Mouse (Mus musculus) heart, adult 2 months (tissue): ENCODE results near the gene Cux2. TPM values are rescaled to one million over a fixed set of nuclear protein-coding genes. Genes with fewer than 3 reads are reported as not detected.
A peak's percentile ranks its signal among the peaks of the same experiment; 100 is the strongest.

ENCODE experiments used
- DNase-seq, 2 experiments: peaks; one replicate each; pipeline ENCODE4 v3.0.0; 2021
- H3K27ac ChIP-seq: fragments of 200-600 bp; 2 replicates; pipeline ENCODE4 v1.8.1; 2022
- H3K27me3 ChIP-seq: fragments of 200-500 bp; 2 replicates; pipeline ENCODE4 v1.6.1; 2012; ENCODE audit warnings: mild to moderate bottlenecking, low read length, inconsistent platforms, mixed read lengths; ENCODE audit not compliant: control insufficient read depth, insufficient read depth
- H3K36me3 ChIP-seq: fragments of 200-500 bp; 2 replicates; pipeline ENCODE4 v1.6.1; 2012; ENCODE audit warnings: low read length, inconsistent platforms; ENCODE audit not compliant: control insufficient read depth, insufficient read depth
- H3K4me1 ChIP-seq: fragments of 200-500 bp; 2 replicates; pipeline ENCODE4 v1.6.1; 2011; ENCODE audit warnings: low read length; ENCODE audit not compliant: control insufficient read depth, insufficient read depth
- H3K4me3 ChIP-seq: fragments of 200-600 bp; 2 replicates; pipeline ENCODE4 v1.8.1; 2022
- H3K79me2 ChIP-seq: fragments of 200-500 bp; replicated peaks from 2 replicates; pipeline ENCODE4 v1.6.1; 2012; ENCODE audit warnings: mild to moderate bottlenecking, inconsistent platforms, low read length, moderate library complexity, mixed read lengths; ENCODE audit not compliant: control insufficient read depth, insufficient read depth
- H3K9ac ChIP-seq: fragments of 200-500 bp; 2 replicates; pipeline ENCODE4 v1.6.1; 2012; ENCODE audit warnings: low read depth, mild to moderate bottlenecking, control low read depth, inconsistent platforms, low read length, mixed read lengths
- CTCF ChIP-seq: fragments of 200-600 bp; IDR thresholded peaks from 2 replicates; pipeline ENCODE4 v1.8.1; 2022; ENCODE audit warnings: antibody characterized with exemption, mild to moderate bottlenecking, moderate library complexity
- EP300 ChIP-seq: fragments of 200-500 bp; IDR thresholded peaks from 2 replicates; pipeline ENCODE4 v1.6.1; 2011; ENCODE audit warnings: low read depth, low read length, control low read depth; ENCODE audit not compliant: insufficient read depth
- POLR2A ChIP-seq: fragments of 200-500 bp; IDR thresholded peaks from 2 replicates; pipeline ENCODE4 v1.6.1; 2011; ENCODE audit warnings: mild to moderate bottlenecking, low read depth, low read length, control low read depth; ENCODE audit not compliant: insufficient read depth
- WGBS: fragments of 180-500 bp; shearing (Covaris S2); methylation state at CpG from one replicate; pipeline ENCODE4 v1.1.7; 2018; 5-methylcytosine and 5-hydroxymethylcytosine counted together
- intact Hi-C: fragments of 180-260 bp; cut with DNase I; formaldehyde crosslinking; loops from one replicate; pipeline ENCODE4 v1.15.1; 2025
- polyA plus RNA-seq: library from polyadenylated mRNA; depleted of rRNA; stranded (reverse); fragments of >200 nt; gene quantifications from 2 replicates; pipeline ENCODE4 v1.2.3, GENCODE M21; 2012
- total RNA-seq, 2 experiments: library from RNA; stranded (reverse); gene quantifications; 2 replicates each; pipeline ENCODE4 v1.2.3; 2021

Cux2 gene
- total and polyA plus RNA-seq, 3 experiments, result 11.4 to 18.4 (median 18.1) TPM

GRCm38 (mm10) chr5:121872158-121872557 lies 177.7 kb downstream of the Cux2 start:
- Histone ChIP-seq H3K36me3 (no peaks in the 10 kb centered on the region), H3K4me1 (peaks cover 2% of the 10 kb centered on the region; the same call in 1 of the 2 replicates), H3K27me3 (no peaks in the 10 kb centered on the region), H3K4me3 (no peak overlapping the region), H3K9ac (no peak overlapping the region), H3K79me2 (no peaks in the 10 kb centered on the region), H3K27ac (no peak overlapping the region)
- TF ChIP-seq POLR2A (no peak), EP300 (peak; percentile 68; the same call in 1 of the 2 replicates), CTCF (peak; percentile 99)
- WGBS, result 16% methylated on average over 4 of the region's 4 CpGs
- peak; percentile 76 to 88 for DNase-seq
- intact Hi-C loops, result loop anchor here (1.0 to 2.0 kb wide), 2 partner anchors 185 to 217 kb away; no protein-coding TSS in a partner anchor

- 79% methylated on average over 13 of the region's 13 CpGs for WGBS
- Histone ChIP-seq H3K4me1 (peaks cover 2% of the 10 kb centered on the region; the same call in 1 of the 2 replicates), H3K4me3 (no peak overlapping the region), H3K27me3 (no peaks in the 10 kb centered on the region), H3K27ac (no peak overlapping the region), H3K9ac (no peak overlapping the region), H3K36me3 (no peaks in the 10 kb centered on the region), H3K79me2 (no peaks in the 10 kb centered on the region)
- intact Hi-C loops, result loop anchor here (1.0 to 2.0 kb wide), 2 partner anchors 185 to 218 kb away; no protein-coding TSS in a partner anchor
- DNase-seq, result no peak
- no peak for TF ChIP-seq CTCF
- no peak for TF ChIP-seq EP300
- no peak for TF ChIP-seq POLR2A
Observed at GRCm38 (mm10) chr5:121871515-121872030, 178.3 kb downstream of the Cux2 start.

- no peak for TF ChIP-seq CTCF
- TF ChIP-seq POLR2A, result no peak
- no peak for TF ChIP-seq EP300
- peaks cover 2% of the 10 kb centered on the region; the same call in 1 of the 2 replicates for H3K4me1 ChIP-seq
- DNase-seq, result no peak
- no peak overlapping the region for H3K4me3 ChIP-seq
- 44% methylated on average over 6 of the region's 6 CpGs for WGBS
- no peaks in the 10 kb centered on the region for H3K36me3 ChIP-seq
- H3K79me2 ChIP-seq, result no peaks in the 10 kb centered on the region
- intact Hi-C loops, result no loop called here
- H3K9ac ChIP-seq, result no peak overlapping the region
- no peak overlapping the region for H3K27ac ChIP-seq
- no peaks in the 10 kb centered on the region for H3K27me3 ChIP-seq
Observed at GRCm38 (mm10) chr5:121870832-121871231, 179.1 kb downstream of the Cux2 start.

- TF ChIP-seq EP300, result no peak
- TF ChIP-seq CTCF, result no peak
- no peaks in the 10 kb centered on the region for H3K79me2 ChIP-seq
- H3K4me3 ChIP-seq, result no peak overlapping the region
- no peak overlapping the region for H3K27ac ChIP-seq
- 73% methylated on average over 5 of the region's 5 CpGs for WGBS
- H3K9ac ChIP-seq, result no peak overlapping the region
- H3K27me3 ChIP-seq, result no peaks in the 10 kb centered on the region
- peaks cover 2% of the 10 kb centered on the region; the same call in 1 of the 2 replicates for H3K4me1 ChIP-seq
- no peak for DNase-seq
- intact Hi-C loops, result no loop called here
- H3K36me3 ChIP-seq, result no peaks in the 10 kb centered on the region
Observed at GRCm38 (mm10) chr5:121867963-121868362, 181.9 kb downstream of the Cux2 start.

- intact Hi-C loops, result no loop called here
- TF ChIP-seq POLR2A (no peak), EP300 (no peak), CTCF (no peak)
- H3K4me3 ChIP-seq, result no peak overlapping the region
- DNase-seq, result no peak
- no peaks in the 10 kb centered on the region for H3K4me1 ChIP-seq
- no peaks in the 10 kb centered on the region for H3K79me2 ChIP-seq
- WGBS, result 27% methylated on average over 9 of the region's 11 CpGs
- H3K27ac ChIP-seq, result no peak overlapping the region
- no peaks in the 10 kb centered on the region for H3K36me3 ChIP-seq
- H3K9ac ChIP-seq, result no peak overlapping the region
- no peaks in the 10 kb centered on the region for H3K27me3 ChIP-seq
Observed at GRCm38 (mm10) chr5:121864330-121864729, 185.6 kb downstream of the Cux2 start.

GRCm38 (mm10) chr5:121861964-121862363 lies 187.9 kb downstream of the Cux2 start:
- no peak for DNase-seq
- no peaks in the 10 kb centered on the region for H3K4me1 ChIP-seq
- TF ChIP-seq CTCF, result no peak
- no peak for TF ChIP-seq POLR2A
- TF ChIP-seq EP300, result no peak
- H3K4me3 ChIP-seq, result no peak overlapping the region
- intact Hi-C loops, result no loop called here
- H3K36me3 ChIP-seq, result no peaks in the 10 kb centered on the region
- WGBS, result 38% methylated on average over 5 of the region's 5 CpGs
- H3K9ac ChIP-seq, result no peak overlapping the region
- H3K27ac ChIP-seq, result no peak overlapping the region
- no peaks in the 10 kb centered on the region for H3K79me2 ChIP-seq
- H3K27me3 ChIP-seq, result no peaks in the 10 kb centered on the region

GRCm38 (mm10) chr5:121858427-121858826 lies 191.5 kb downstream of the Cux2 start:
- intact Hi-C loops, result no loop called here
- H3K4me1 ChIP-seq, result no peaks in the 10 kb centered on the region; the same call in 1 of the 2 replicates
- H3K27me3 ChIP-seq, result no peaks in the 10 kb centered on the region
- H3K79me2 ChIP-seq, result no peaks in the 10 kb centered on the region
- no peak for DNase-seq
- no peak overlapping the region for H3K27ac ChIP-seq
- 79% methylated on average over 12 of the region's 12 CpGs for WGBS
- H3K4me3 ChIP-seq, result no peak overlapping the region
- no peak overlapping the region for H3K9ac ChIP-seq
- H3K36me3 ChIP-seq, result no peaks in the 10 kb centered on the region
- no peak for TF ChIP-seq EP300
- TF ChIP-seq POLR2A, result no peak
- TF ChIP-seq CTCF, result no peak
